Mouse (Mus musculus) spleen, adult 2 months (tissue): ENCODE measurements at regions not wholly inside any gene's neighbourhood (a gene's known extent, or its start where the extent isn't known, plus 50 kb on each side); places are given as distances from the start of the nearest gene placed in this dataset.
A peak's percentile ranks its signal among the peaks of the same experiment; 100 is the strongest.

Source experiments
- DNase-seq, 2 experiments: peaks; one replicate each; pipeline versions ENCODE4 v3.0.0 to v3.0.0-alpha.2; 2012 to 2021; ENCODE audit warnings: low spot score in 2 of 2, low read depth in 1 of 2
- H3K27ac ChIP-seq: fragments of 200-500 bp; 2 replicates; pipeline ENCODE4 v1.5.1; 2012; ENCODE audit warnings: low read length, inconsistent platforms; ENCODE audit not compliant: insufficient read depth
- H3K27me3 ChIP-seq: fragments of 200-500 bp; 2 replicates; pipeline ENCODE4 v1.6.1; 2012; ENCODE audit warnings: mild to moderate bottlenecking, moderate library complexity, low read length, inconsistent platforms; ENCODE audit not compliant: control insufficient read depth, insufficient read depth
- H3K36me3 ChIP-seq: fragments of 200-500 bp; 2 replicates; pipeline ENCODE4 v1.6.1; 2012; ENCODE audit warnings: mild to moderate bottlenecking, low read length, inconsistent platforms; ENCODE audit not compliant: control insufficient read depth, insufficient read depth
- H3K4me1 ChIP-seq: fragments of 200-500 bp; 2 replicates; pipeline ENCODE4 v1.6.1; 2011; ENCODE audit warnings: inconsistent platforms; ENCODE audit not compliant: control insufficient read depth, insufficient read depth, insufficient read length
- H3K4me3 ChIP-seq: fragments of 200-500 bp; 2 replicates; pipeline ENCODE4 v1.5.1; 2011; ENCODE audit warnings: mild to moderate bottlenecking, inconsistent platforms; ENCODE audit not compliant: insufficient read depth, insufficient read length; ENCODE audit errors: extremely low read depth
- CTCF ChIP-seq: fragments of 200-500 bp; IDR thresholded peaks from 2 replicates; pipeline ENCODE4 v1.5.1; 2011; ENCODE audit warnings: mild to moderate bottlenecking, inconsistent platforms; ENCODE audit not compliant: insufficient read depth, insufficient read length, insufficient replicate concordance; ENCODE audit errors: extremely low read depth
- POLR2A ChIP-seq: fragments of 200-500 bp; IDR thresholded peaks from 2 replicates; pipeline ENCODE4 v1.6.1; 2011; ENCODE audit warnings: low read depth, low read length, inconsistent platforms
- WGBS: fragments of 180-500 bp; shearing (Covaris S2); methylation state at CpG from one replicate; pipeline ENCODE4 v1.1.7; 2018; 5-methylcytosine and 5-hydroxymethylcytosine counted together

DNA sequence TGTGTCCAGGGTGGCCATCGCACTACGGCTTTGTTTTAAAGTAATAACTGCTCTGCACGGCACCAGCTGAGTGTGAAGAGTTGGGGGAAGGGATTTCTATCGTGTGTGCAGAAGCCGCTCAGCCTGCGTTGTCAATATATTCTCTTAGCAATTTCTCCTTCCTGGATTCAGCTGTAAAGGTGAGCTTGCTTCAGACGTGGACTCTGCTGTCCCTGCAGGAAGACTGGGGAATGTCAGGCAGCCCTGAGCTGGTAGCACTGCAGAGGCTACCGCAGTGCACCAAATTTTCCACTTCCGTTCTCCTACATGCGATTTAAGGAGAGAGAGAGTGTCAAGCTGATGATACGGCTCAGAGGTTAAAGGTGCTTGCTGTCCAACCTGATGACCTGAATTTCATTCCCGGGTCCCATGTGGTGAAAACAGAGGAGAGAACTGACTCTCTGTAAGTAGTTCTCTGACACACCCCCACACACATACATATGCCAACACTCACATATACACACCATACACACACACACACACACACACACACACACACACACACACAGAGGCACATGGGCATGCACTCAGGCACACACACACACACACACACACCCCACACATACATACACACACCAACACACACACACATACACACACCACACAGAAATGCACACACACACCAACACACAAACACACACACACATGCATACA, 59.9 kb upstream of the Prelid3b start:
- H3K27me3 ChIP-seq: no peaks in the 10 kb centered on the region
- TF ChIP-seq POLR2A: no peak
- TF ChIP-seq CTCF: no peak; the same call in 1 of the 2 replicates
- H3K4me1 ChIP-seq: no peaks in the 10 kb centered on the region
- H3K36me3 ChIP-seq: no peaks in the 10 kb centered on the region
- no peak overlapping the region for H3K27ac ChIP-seq
- no peak overlapping the region for H3K4me3 ChIP-seq
- WGBS: 70% methylated on average over 12 of the region's 12 CpGs
- DNase-seq: no peak

DNA sequence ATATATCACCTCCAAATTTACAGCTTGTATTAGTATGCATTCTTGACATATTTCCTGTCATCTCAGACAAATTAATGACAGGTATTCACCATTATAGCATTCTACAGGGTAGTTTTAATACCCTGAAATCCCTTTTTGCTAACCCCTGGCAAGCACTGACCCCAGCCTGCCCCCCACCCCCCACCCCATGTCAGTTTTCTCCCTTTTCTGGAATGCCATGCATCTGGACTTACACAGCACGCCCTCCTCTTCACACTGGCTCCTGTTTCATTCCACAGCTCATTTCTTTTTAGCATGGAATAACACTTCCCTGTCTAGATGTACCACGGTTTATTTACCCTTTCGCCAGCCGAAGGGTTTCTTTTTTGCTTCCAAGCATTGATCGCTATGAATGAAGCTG, 67.8 kb upstream of the Prelid3b start:
- 95% methylated on average over 5 of the region's 5 CpGs for WGBS
- no peak overlapping the region for H3K27ac ChIP-seq
- H3K4me3 ChIP-seq: no peak overlapping the region
- no peak for DNase-seq
- no peaks in the 10 kb centered on the region for H3K4me1 ChIP-seq
- no peaks in the 10 kb centered on the region for H3K36me3 ChIP-seq
- no peaks in the 10 kb centered on the region for H3K27me3 ChIP-seq
- TF ChIP-seq CTCF (no peak), POLR2A (no peak)

DNA sequence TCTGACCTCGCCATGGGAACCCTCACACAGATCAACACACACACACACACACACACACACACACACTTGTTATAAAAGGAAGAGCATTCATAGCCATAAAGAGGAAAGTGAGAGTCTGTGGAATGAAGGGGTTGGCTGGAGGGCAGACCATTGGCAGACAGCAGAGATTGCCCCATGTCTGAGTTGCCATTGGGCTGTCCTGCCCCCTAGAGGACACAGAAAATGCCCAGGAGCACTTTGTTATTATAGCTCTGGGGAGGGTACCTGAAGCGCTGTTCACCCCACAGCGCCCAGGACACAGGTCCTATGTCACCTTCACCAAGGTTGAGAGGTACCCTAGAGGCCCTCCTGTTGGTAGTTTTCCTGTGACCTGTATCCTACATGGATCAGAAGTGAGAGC, 74.3 kb upstream of the Prelid3b start:
- no peak for TF ChIP-seq POLR2A
- peak; percentile 49; the same call in 1 of the 2 replicates for TF ChIP-seq CTCF
- H3K4me3 ChIP-seq: no peak overlapping the region
- H3K27ac ChIP-seq: no peak overlapping the region
- no peaks in the 10 kb centered on the region for H3K4me1 ChIP-seq
- H3K27me3 ChIP-seq: no peaks in the 10 kb centered on the region
- WGBS: 91% methylated on average over 3 of the region's 3 CpGs
- DNase-seq: peak in 1 of 2 experiments; percentile 34
- H3K36me3 ChIP-seq: no peaks in the 10 kb centered on the region

DNA sequence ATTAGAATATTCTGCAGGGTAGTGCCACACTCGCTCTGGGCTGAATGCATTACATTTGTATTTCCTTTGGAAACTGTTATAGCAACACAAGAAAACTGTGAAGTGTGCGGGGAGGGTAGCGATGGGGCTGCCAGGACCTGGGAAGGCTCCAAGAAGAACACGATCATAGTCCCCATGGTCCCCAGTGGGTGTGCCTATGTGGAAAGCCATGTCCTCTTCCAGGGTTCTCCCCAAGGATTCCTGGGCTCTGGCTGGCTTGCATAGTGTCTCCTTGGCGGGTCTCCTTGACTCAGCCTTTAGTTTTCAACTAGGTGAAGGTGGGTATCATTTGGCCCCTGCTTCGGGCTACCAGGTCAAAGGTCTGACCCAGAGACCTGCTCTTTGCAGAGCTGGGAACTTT, 74.8 kb upstream of the Prelid3b start:
- 89% methylated on average over 6 of the region's 6 CpGs for WGBS
- Histone ChIP-seq H3K4me1 (no peaks in the 10 kb centered on the region), H3K27ac (no peak overlapping the region), H3K4me3 (no peak overlapping the region), H3K36me3 (no peaks in the 10 kb centered on the region), H3K27me3 (no peaks in the 10 kb centered on the region)
- no peak for DNase-seq
- no peak for TF ChIP-seq CTCF
- TF ChIP-seq POLR2A: no peak

DNA sequence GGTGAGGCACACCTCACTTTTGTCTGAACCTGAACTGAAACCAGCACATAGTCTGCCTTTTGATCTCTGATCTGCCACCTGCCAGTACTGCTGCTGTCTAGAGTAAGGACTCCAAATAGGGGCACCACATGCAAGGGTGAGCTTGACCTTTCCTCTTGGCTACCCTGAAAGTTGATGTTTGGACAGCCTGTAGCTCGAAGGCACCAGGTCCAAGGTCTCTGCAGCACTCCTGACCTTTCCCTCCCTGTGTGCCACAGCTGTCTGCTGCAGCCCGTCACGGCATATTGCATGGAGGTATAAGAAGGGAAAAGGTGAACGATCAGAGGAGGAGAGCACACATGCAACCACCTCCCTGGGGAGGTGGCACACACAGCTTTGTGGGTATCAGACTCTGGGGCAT, 75.9 kb upstream of the Prelid3b start:
- TF ChIP-seq POLR2A (no peak), CTCF (no peak)
- no peak for DNase-seq
- Histone ChIP-seq H3K27ac (no peak overlapping the region), H3K27me3 (no peaks in the 10 kb centered on the region), H3K4me1 (no peaks in the 10 kb centered on the region), H3K4me3 (no peak overlapping the region), H3K36me3 (no peaks in the 10 kb centered on the region)
- 80% methylated on average over 4 of the region's 4 CpGs for WGBS

DNA sequence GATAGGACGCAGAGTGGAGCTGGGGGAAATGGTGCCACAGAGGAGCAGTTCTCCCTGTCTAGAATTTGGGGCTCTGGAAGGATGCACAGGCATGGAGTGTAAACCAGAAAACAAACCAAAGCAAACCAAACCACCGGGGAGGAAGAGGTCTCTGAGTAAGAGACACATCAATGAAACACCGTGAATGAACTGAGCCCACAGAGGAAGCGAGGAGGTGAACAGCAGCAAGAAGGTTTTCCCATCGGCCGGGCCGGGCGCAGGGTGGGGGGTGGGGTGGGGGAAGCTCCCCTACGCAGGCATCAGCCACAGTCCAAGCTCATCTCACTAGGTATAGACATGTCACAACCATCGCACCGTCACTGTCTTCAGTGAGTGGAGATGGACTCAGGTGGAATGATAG, 82.9 kb upstream of the Prelid3b start:
- H3K27ac ChIP-seq: no peak overlapping the region
- no peaks in the 10 kb centered on the region for H3K36me3 ChIP-seq
- WGBS: 58% methylated on average over 11 of the region's 11 CpGs
- H3K4me1 ChIP-seq: no peaks in the 10 kb centered on the region; the same call in 1 of the 2 replicates
- TF ChIP-seq CTCF (no peak), POLR2A (no peak)
- DNase-seq: no peak
- no peak overlapping the region for H3K4me3 ChIP-seq
- H3K27me3 ChIP-seq: no peaks in the 10 kb centered on the region

DNA sequence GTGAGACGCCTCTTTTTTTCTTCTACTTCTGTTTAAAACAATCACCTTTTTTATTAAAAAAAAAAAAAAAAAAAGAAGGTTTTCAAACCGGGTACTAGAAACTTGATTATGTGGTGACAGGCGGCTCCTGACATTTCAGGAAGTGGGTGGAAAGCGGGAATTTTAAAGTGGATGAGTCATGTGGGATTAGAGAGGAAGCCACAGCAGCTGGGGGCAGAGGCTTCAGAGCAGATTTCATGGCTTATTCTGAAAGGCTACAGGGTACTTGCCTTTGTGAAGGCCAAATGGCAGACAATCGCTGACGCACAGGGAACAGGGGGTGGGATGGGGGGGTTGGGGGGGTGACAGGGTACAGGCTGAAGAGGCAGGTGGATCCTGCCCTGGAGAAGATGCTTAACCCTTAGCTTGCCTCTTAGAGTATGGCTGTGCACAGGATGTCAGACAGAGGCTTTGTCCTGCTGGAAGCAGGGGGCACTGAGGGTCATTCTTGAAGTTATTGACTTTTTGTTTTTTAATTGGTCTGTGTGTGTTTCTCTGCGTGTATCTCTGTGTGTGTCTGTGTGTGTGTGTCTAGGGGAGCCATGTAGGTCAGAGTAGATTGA, 81.4 kb upstream of the Zfp831 start:
- Histone ChIP-seq H3K4me1 (peaks cover 23% of the 10 kb centered on the region; the same call in 1 of the 2 replicates), H3K27me3 (no peaks in the 10 kb centered on the region), H3K4me3 (no peak overlapping the region), H3K36me3 (no peaks in the 10 kb centered on the region), H3K27ac (no peak overlapping the region)
- WGBS: 44% methylated on average over 7 of the region's 7 CpGs
- no peak for DNase-seq
- TF ChIP-seq CTCF (no peak), POLR2A (no peak)
